Mouse (Mus musculus) kidney, embryonic 14.5 days (tissue): ENCODE measurements at regions not wholly inside any gene's neighbourhood (a gene's known extent, or its start where the extent isn't known, plus 50 kb on each side); places are given as distances from the start of the nearest gene placed in this dataset.

Experiments
- ATAC-seq: fragments of 200-750 bp; cut with Nextera tagmentation; 2 replicates; pipeline ENCODE4 v1.8.0; 2017; ENCODE audit warnings: moderate number of reproducible peaks, mild to moderate bottlenecking, moderate TSS enrichment, moderate library complexity; ENCODE audit not compliant: low FRiP score, low TSS enrichment
- H3K27ac ChIP-seq: fragments of 300-500 bp; sonication (generic); 2 replicates; pipeline ENCODE4 v1.5.1; 2014; ENCODE audit warnings: low read depth, mild to moderate bottlenecking, low read length, moderate library complexity, mixed read lengths
- H3K27me3 ChIP-seq: fragments of 300-500 bp; sonication (generic); 2 replicates; pipeline ENCODE4 v1.6.1; 2014; ENCODE audit warnings: mild to moderate bottlenecking, low read length; ENCODE audit not compliant: control insufficient read depth, insufficient read depth
- H3K36me3 ChIP-seq: fragments of 300-500 bp; sonication (generic); 2 replicates; pipeline ENCODE4 v1.6.1; 2014; ENCODE audit warnings: low read length, mixed read lengths; ENCODE audit not compliant: control insufficient read depth, insufficient read depth
- H3K4me1 ChIP-seq: fragments of 300-500 bp; sonication (generic); 2 replicates; pipeline ENCODE4 v1.6.1; 2014; ENCODE audit warnings: low read length, mixed read lengths; ENCODE audit not compliant: control insufficient read depth, insufficient read depth
- H3K4me2 ChIP-seq: fragments of 300-500 bp; sonication (generic); replicated peaks from 2 replicates; pipeline ENCODE4 v1.6.1; 2014; ENCODE audit warnings: low read depth, mild to moderate bottlenecking, low read length
- H3K4me3 ChIP-seq: fragments of 300-500 bp; sonication (generic); 2 replicates; pipeline ENCODE4 v1.5.1; 2014; ENCODE audit warnings: mild to moderate bottlenecking, low read length
- H3K9ac ChIP-seq: fragments of 300-500 bp; sonication (generic); 2 replicates; pipeline ENCODE4 v1.6.1; 2014; ENCODE audit warnings: low read depth, mild to moderate bottlenecking, low read length, moderate library complexity
- H3K9me3 ChIP-seq: fragments of 300-500 bp; sonication (generic); 2 replicates; pipeline ENCODE4 v1.6.1; 2016; ENCODE audit warnings: low read length; ENCODE audit not compliant: control insufficient read depth
- WGBS: fragments of 180-500 bp; shearing (Covaris S2); extraction: QIAGEN DNeasy Blood & Tissue Kit; methylation state at CpG from one replicate; pipeline ENCODE4 v1.1.7; 2014; 5-methylcytosine and 5-hydroxymethylcytosine counted together

- H3K36me3 ChIP-seq = no peaks in the 10 kb centered on the region
- no peak overlapping the region for H3K9ac ChIP-seq
- no peak overlapping the region for H3K4me2 ChIP-seq
- no peak for ATAC-seq
- H3K27ac ChIP-seq = no peak overlapping the region
- 0 out of 2 replicates have a peak, but pooled peaks cover 6% of the 10 kb centered on the region for H3K4me1 ChIP-seq
- H3K4me3 ChIP-seq = no peak overlapping the region
- H3K27me3 ChIP-seq = no peaks in the 10 kb centered on the region
- peaks cover 5% of the 10 kb centered on the region for H3K9me3 ChIP-seq
- WGBS = 94% methylated on average over 5 of the region's 5 CpGs
Observed at GRCm38 (mm10) chr17:88272161-88272560, 168.3 kb upstream of the Foxn2 start.

- H3K27ac ChIP-seq = no peak overlapping the region
- 0 out of 2 replicates have a peak, but pooled peaks cover 6% of the 10 kb centered on the region for H3K4me1 ChIP-seq
- no peak for ATAC-seq
Observed at GRCm38 (mm10) chr17:88273520-88273919, 167.0 kb upstream of the Foxn2 start.

GRCm38 (mm10) chr17:88274003-88274698 lies 166.4 kb upstream of the Foxn2 start:
- ATAC-seq = peak; percentile 57
- 0 out of 2 replicates have a peak overlapping the region, but pooled peaks have one; percentile 24 for H3K27ac ChIP-seq

More at GRCm38 (mm10) chr17:88273520-88273919, 167.0 kb upstream of the Foxn2 start:
- Histone ChIP-seq H3K9me3 (no peaks in the 10 kb centered on the region), H3K4me2 (no peak overlapping the region), H3K4me3 (no peak overlapping the region), H3K27me3 (no peaks in the 10 kb centered on the region), H3K9ac (no peak overlapping the region), H3K36me3 (no peaks in the 10 kb centered on the region)
- WGBS = 85% methylated on average over 9 of the region's 9 CpGs

GRCm38 (mm10) chr17:88274720-88275433 lies 165.6 kb upstream of the Foxn2 start:
- no peaks in the 10 kb centered on the region for H3K9me3 ChIP-seq
- no peaks in the 10 kb centered on the region for H3K36me3 ChIP-seq
- H3K4me2 ChIP-seq = no peak overlapping the region
- H3K27me3 ChIP-seq = no peaks in the 10 kb centered on the region
- 0 out of 2 replicates have a peak, but pooled peaks have one; percentile 52 for ATAC-seq
- WGBS = 42% methylated on average over 6 of the region's 6 CpGs
- no peak overlapping the region for H3K27ac ChIP-seq
- 0 out of 2 replicates have a peak, but pooled peaks cover 6% of the 10 kb centered on the region for H3K4me1 ChIP-seq
- H3K4me3 ChIP-seq = no peak overlapping the region
- no peak overlapping the region for H3K9ac ChIP-seq

More at GRCm38 (mm10) chr17:88274003-88274698, 166.4 kb upstream of the Foxn2 start:
- Histone ChIP-seq H3K9me3 (no peaks in the 10 kb centered on the region), H3K9ac (no peak overlapping the region), H3K27me3 (no peaks in the 10 kb centered on the region), H3K4me3 (no peak overlapping the region), H3K36me3 (no peaks in the 10 kb centered on the region), H3K4me1 (0 out of 2 replicates have a peak, but pooled peaks cover 6% of the 10 kb centered on the region), H3K4me2 (no peak overlapping the region)
- 71% methylated on average over 14 of the region's 14 CpGs for WGBS

- H3K4me3 ChIP-seq = no peak overlapping the region
- H3K9ac ChIP-seq = no peak overlapping the region
- 76% methylated on average over 5 of the region's 5 CpGs for WGBS
- ATAC-seq = no peak
- no peak overlapping the region for H3K27ac ChIP-seq
- H3K4me2 ChIP-seq = no peak overlapping the region
- H3K9me3 ChIP-seq = no peaks in the 10 kb centered on the region
- H3K4me1 ChIP-seq = 0 out of 2 replicates have a peak, but pooled peaks cover 6% of the 10 kb centered on the region
- no peaks in the 10 kb centered on the region for H3K27me3 ChIP-seq
- H3K36me3 ChIP-seq = no peaks in the 10 kb centered on the region
Observed at GRCm38 (mm10) chr17:88279656-88280055, 160.9 kb upstream of the Foxn2 start.

- Histone ChIP-seq H3K9me3 (no peaks in the 10 kb centered on the region; the same call in 1 of the 2 replicates), H3K9ac (no peak overlapping the region), H3K4me3 (no peak overlapping the region), H3K4me1 (no peaks in the 10 kb centered on the region), H3K4me2 (no peak overlapping the region), H3K27ac (no peak overlapping the region), H3K36me3 (no peaks in the 10 kb centered on the region), H3K27me3 (no peaks in the 10 kb centered on the region)
- no peak for ATAC-seq
- WGBS = 72% methylated on average over 1 of the region's 1 CpGs
Observed at GRCm38 (mm10) chr17:88282711-88283110, 157.8 kb upstream of the Foxn2 start.

- no peaks in the 10 kb centered on the region for H3K4me1 ChIP-seq
- H3K9ac ChIP-seq = no peak overlapping the region
- ATAC-seq = no peak
- H3K27me3 ChIP-seq = no peaks in the 10 kb centered on the region
- no peak overlapping the region for H3K4me3 ChIP-seq
- no peak overlapping the region for H3K27ac ChIP-seq
- H3K4me2 ChIP-seq = no peak overlapping the region
- peaks cover 10% of the 10 kb centered on the region for H3K9me3 ChIP-seq
- H3K36me3 ChIP-seq = no peaks in the 10 kb centered on the region
- 86% methylated on average over 3 of the region's 3 CpGs for WGBS
Observed at GRCm38 (mm10) chr17:88284477-88284876, 156.0 kb upstream of the Foxn2 start.

GRCm38 (mm10) chr17:88287861-88288260 lies 152.7 kb upstream of the Foxn2 start:
- no peak overlapping the region for H3K9ac ChIP-seq
- WGBS = 89% methylated on average over 1 of the region's 1 CpGs
- no peaks in the 10 kb centered on the region for H3K27me3 ChIP-seq
- H3K9me3 ChIP-seq = peaks cover 10% of the 10 kb centered on the region
- no peaks in the 10 kb centered on the region for H3K36me3 ChIP-seq
- no peaks in the 10 kb centered on the region for H3K4me1 ChIP-seq
- no peak overlapping the region for H3K27ac ChIP-seq
- no peak overlapping the region for H3K4me2 ChIP-seq
- H3K4me3 ChIP-seq = no peak overlapping the region
- ATAC-seq = no peak

GRCm38 (mm10) chr17:88297520-88297919 lies 143.0 kb upstream of the Foxn2 start:
- WGBS = 42% methylated on average over 4 of the region's 4 CpGs
- no peak for ATAC-seq
- H3K27me3 ChIP-seq = no peaks in the 10 kb centered on the region
- no peaks in the 10 kb centered on the region for H3K4me1 ChIP-seq
- H3K36me3 ChIP-seq = no peaks in the 10 kb centered on the region
- no peak overlapping the region for H3K4me3 ChIP-seq
- H3K27ac ChIP-seq = no peak overlapping the region
- no peak overlapping the region for H3K9ac ChIP-seq
- no peaks in the 10 kb centered on the region for H3K9me3 ChIP-seq
- no peak overlapping the region for H3K4me2 ChIP-seq
